Mouse (Mus musculus) spleen, postnatal 4 days (tissue): ENCODE measurements around the gene Pla2g1b.

Source experiments
- DNase-seq, 2 experiments: peaks; one replicate each; pipeline ENCODE4 v3.0.0; 2022; ENCODE audit warnings: low spot score in 2 of 2

Gene Pla2g1b

DNA sequence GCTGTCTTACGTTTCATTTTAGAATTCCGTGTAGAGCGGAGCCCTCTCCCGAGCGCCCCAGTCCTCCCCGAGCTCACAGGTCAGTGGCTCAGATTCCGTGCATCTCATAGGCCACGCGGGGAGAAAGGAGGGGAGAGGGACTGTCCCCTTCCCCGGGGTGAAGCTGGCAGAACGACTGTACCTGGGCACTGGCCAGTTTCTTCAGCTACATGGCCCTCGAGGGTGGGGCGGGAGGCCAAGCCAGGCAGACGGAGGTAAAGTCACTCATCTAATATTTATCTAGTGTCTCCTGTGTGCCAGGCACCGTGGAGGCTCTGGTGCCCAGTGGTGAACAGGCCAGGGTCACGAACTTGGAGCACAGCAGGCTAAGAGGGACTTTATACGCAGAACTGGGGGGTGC is 19.0 kb upstream of the Pla2g1b start:
- no peak for DNase-seq

DNA sequence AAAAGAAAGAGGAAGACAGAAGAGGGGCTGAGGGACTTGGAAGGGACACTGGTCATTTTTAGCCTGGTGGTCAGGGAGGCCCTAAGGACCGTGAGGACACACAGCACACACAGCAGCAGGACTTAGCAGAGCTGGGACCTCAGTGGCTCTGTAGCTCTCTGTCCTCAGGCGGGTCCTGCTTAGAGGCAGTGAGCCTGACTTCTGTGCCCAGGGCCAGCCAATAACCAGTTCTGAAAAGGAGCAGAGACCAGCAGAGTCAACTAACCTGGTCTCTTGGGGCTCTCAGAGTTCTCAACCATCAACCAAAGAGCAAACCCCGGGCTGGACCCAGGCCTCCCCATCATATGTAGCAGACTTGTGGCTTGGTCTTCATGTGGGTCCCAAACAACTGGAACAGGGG is 16.8 kb upstream of the Pla2g1b start:
- DNase-seq = no peak

GRCm38 (mm10) chr5:115450410-115451317 is 15.4 kb upstream of the Pla2g1b start:
- no peak for DNase-seq

- DNase-seq = no peak
These were observed 11.5 kb upstream of the Pla2g1b start for GRCm38 (mm10) chr5:115454422-115455090.

GRCm38 (mm10) chr5:115455838-115456237 is 10.2 kb upstream of the Pla2g1b start:
- DNase-seq = no peak

GRCm38 (mm10) chr5:115458918-115459317 is 7.1 kb upstream of the Pla2g1b start:
- no peak for DNase-seq

GRCm38 (mm10) chr5:115464408-115465115 is 1.5 kb upstream of the Pla2g1b start:
- no peak for DNase-seq

DNA sequence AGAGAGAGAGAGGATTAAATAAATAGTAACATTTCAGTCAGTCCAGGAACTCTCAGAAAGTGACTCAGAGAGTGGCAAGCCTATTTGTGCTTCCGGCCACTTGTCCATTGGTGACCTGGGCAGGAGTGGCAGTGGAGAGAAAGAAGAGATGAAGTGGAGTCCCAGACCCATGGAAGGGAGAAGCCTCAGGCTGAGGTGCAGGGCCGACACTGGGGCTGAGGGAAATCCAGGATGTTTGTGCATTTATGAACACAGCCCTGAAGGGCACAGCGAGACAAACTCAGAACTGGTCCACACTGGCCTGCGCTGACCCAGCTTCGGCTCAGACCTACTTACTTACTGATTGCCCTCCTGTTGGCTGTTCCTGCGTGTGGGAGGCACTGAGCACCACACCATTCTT is 3.7 kb downstream of the Pla2g1b start:
- no peak for DNase-seq

GRCm38 (mm10) chr5:115470766-115471531 is 4.9 kb downstream of the Pla2g1b start:
- DNase-seq = peak; percentile 53 to 84

- DNase-seq = no peak
These were observed 7.1 kb downstream of the Pla2g1b start for GRCm38 (mm10) chr5:115473191-115473590.

- DNase-seq = no peak
These were observed 8.2 kb downstream of the Pla2g1b start for GRCm38 (mm10) chr5:115474174-115474828.

DNA sequence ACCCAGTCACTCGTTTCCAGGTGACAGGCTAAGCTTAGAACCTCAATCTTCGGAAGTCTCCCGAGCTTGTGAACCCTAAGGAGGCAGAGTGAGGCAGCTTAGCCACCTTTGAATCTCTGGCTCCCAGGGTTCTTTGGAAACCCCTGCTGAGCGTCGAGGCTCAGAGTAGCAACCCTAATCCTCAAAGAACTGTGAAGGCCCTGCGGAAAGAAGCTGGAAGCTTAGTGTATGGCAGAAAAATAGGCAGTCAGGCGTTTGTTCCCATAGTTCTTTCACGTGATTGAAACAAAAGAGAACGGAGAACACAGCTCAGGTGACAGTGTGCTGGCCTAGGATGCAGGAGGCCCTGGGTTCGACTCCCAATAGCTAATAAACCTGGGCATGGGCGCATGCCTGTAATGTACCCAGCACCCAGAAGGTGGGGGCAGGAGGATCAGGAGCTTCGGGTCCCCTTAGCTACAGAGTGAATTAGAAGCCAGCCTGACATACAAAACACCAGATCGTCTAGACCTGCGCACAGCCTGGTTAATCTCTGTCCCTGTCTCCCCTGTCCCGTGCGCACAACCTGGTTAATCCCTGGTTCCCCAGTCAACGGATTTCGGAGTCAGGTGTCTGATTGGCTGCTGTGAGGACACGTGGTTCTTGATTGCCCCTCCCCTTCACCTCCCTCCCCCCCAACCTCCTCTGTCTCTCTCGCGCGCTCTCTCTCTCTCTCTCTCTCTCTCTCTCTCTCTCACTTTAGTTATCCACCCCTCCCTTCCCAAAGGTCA is 9.5 kb downstream of the Pla2g1b start:
- no peak for DNase-seq

GRCm38 (mm10) chr5:115476107-115476727 is 10.2 kb downstream of the Pla2g1b start:
- no peak for DNase-seq

DNA sequence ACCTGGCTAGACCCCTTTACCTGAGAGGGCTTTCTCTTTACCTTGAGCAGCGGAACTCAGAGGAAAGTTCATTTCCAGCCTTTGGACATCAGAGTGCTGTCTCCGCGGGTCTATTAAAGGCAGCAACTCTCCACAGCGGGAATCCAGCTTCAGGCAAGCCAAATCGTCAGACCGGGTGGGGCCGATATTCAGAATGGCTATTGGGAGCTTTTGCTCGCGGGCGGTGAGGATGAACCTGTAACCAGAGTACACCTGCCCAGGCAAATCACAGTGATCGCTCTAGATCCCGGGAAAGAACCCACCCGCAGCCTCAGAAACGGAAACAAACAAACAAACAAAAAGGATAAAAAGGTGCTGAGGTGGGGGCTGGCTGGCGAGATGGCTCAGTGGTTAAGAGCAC is 13.5 kb downstream of the Pla2g1b start:
- no peak for DNase-seq

- DNase-seq = peak in 1 of 2 experiments; percentile 26
These were observed 14.0 kb downstream of the Pla2g1b start for GRCm38 (mm10) chr5:115480101-115480500.

DNA sequence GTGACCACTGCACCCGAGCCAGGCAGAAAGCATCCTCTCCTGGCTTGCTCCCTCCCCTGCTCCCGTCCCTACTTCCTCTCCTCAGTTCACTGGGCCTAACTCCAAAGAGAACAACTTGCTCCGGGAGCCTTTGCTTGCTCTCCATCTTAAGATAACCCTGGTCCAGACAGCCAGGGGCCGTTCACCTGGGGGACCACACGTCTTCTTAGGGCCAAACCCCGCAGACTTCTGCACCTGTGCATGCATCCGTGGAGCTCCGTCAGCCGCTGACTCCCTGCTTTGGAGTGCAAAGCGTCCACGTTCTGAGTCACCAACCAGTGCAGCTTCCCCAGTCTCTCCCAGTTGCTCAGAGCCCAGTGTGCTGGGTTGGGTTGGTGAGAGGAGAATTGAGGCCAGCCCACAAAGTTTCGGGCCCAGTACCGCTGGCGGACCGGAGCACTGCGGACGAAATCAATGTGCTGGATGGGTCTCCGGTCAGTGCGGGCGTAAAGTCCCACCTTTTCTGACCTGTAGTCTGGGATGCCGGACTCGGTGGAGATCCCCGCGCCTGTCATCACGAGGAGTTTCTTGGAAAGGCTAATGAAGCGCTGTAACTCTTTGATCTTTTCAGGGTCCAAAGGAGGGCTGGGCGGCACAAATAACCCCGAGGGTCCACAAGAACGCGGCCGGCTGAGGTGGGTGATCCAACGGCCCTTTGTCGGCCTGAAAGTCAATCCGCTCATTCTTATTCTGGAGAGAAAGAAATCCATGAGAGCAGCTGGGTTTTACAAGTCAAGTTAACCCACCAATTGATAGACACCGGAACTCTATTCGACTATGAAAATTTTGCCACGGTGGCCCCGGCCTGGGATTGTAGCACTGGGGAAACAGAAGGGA is 16.6 kb downstream of the Pla2g1b start:
- no peak for DNase-seq

DNA sequence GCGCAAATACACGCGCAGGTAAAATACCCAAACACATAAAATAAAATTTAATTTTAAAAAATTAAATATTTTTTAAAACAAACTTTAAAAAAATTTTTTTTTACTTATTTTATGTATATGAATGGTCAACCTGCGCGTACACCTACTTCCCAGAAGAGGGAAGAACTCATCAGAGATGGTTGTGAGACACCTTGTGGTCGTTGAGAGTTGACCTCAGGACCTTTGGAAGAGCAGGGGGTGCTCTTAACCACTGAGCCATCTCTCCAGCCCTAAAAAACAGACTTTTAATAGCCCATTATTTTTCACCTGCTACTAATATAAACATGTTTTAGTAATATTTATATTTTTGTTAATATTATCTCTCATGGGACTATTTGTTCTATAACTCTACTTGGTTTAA is 17.3 kb downstream of the Pla2g1b start:
- no peak for DNase-seq

- peak; percentile 76 to 78 for DNase-seq
These were observed 18.2 kb downstream of the Pla2g1b start, which contains the start of gene Sirt4 for GRCm38 (mm10) chr5:115483947-115484920. Gene Sirt4 (minus strand): TSS chr5:115484725.
